ENCODE assay signal across 8 mouse cellular contexts in the genomic region with DNA sequence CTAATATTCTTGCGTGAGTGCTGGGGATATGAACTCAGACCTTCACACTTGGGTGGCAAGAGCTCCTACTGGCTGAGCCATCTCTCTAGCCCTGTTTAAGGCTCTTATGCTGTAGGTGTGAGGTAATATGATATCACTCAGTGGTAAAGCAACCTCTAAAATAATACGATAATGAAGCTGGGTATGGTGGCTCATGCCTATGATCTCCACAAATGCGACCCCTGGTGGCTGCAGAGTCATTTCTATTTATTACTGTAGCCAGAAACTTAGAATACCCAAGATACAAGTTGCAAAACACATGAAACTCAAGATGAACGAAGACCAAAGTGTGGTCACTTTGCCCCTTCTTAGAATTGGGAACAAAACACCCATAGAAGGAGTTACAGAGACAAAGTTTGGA. TPM values are rescaled to one million over a fixed set of nuclear protein-coding genes. Genes with fewer than 3 reads are reported as not detected.
DNase-seq lines count a peak whose midpoint lies in the region; ATAC-seq and TF ChIP-seq lines count a peak whose summit lies in the region.
"Not testable (repeated sequence)": the region's sequence is repeated elsewhere in the genome, so short reads cannot be mapped to it uniquely, and the experiment has no call there.

No protein-coding gene starts in this region.

- H3K4me1 ChIP-seq in MEL (ENCODE audit: control insufficient read depth in 1 of 2, insufficient read depth in 2 of 2, low read length in 2 of 2); hindbrain, postnatal 0 days (ENCODE audit: insufficient read depth, low read length): not testable (repeated sequence)

- not testable (repeated sequence) for H3K9me3 ChIP-seq in MEL (replicated peaks; ENCODE audit: insufficient read depth, low read length); hindbrain, postnatal 0 days (ENCODE audit: low read length)

- not testable (repeated sequence) for H3K9ac ChIP-seq in MEL (ENCODE audit: control insufficient read depth, low read depth, low read length, poor library complexity, severe bottlenecking); hindbrain, postnatal 0 days (replicated peaks; ENCODE audit: low read length)

- not testable (repeated sequence) for H3K27me3 ChIP-seq in MEL (ENCODE audit: control insufficient read depth in 1 of 2, insufficient read depth in 2 of 2, low read length in 2 of 2); hindbrain, postnatal 0 days (ENCODE audit: insufficient read depth, low read length)

- TF ChIP-seq CTCF in MEL (IDR thresholded peaks at IDR 0.05 in 2 of 3, conservative IDR thresholded peaks at IDR 0.05 in 1 of 3; ENCODE audit: control insufficient read depth in 1 of 3, insufficient read depth in 1 of 3, low read depth in 2 of 3, low read length in 3 of 3, poor library complexity in 1 of 3, severe bottlenecking in 1 of 3), result peak; percentile 49 to 61 (median 54); a peak in 5 of 6 replicates
- peak; percentile 53 for TF ChIP-seq CTCF in hindbrain, postnatal 0 days (IDR thresholded peaks at IDR 0.05; ENCODE audit: low read depth)
- peak; percentile 38 for TF ChIP-seq CTCF in left cerebral cortex, adult 2 months (IDR thresholded peaks at IDR 0.05)

- peak; percentile 76 for DNase-seq in MEL (ENCODE audit: low read depth, low spot score)
- DNase-seq in brain, adult 2 months (ENCODE audit: low read depth, low spot score), result peak; percentile 42
- peak; percentile 49 for DNase-seq in hindbrain, postnatal 0 days (ENCODE audit: low spot score)
- DNase-seq in left cerebral cortex, adult 2 months (ENCODE audit: extremely low spot score in 1 of 2, low spot score in 2 of 2), result not testable (repeated sequence)
- DNase-seq in lung, postnatal 14 days, result peak; percentile 51
- DNase-seq in spleen, adult 12 weeks (ENCODE audit: low spot score), result peak; percentile 13
- peak; percentile 14 for DNase-seq in urinary bladder, postnatal 14 days (ENCODE audit: low spot score)

- TF ChIP-seq RAD21 in MEL (IDR thresholded peaks at IDR 0.05; ENCODE audit: low read depth, low read length), result peak; percentile 25

- WGBS in hindbrain, postnatal 0 days, result 53% methylated on average over 4 of the region's 4 CpGs

- not testable (repeated sequence) for TF ChIP-seq POLR2A in MEL (IDR thresholded peaks at IDR 0.05; ENCODE audit: control insufficient read depth in 1 of 2, insufficient read depth in 1 of 2, low read depth in 1 of 2, low read length in 2 of 2, poor library complexity in 1 of 2)

- ATAC-seq in erythroid progenitor cell, adult 5-6 weeks (replicated peaks; ENCODE audit: low FRiP score, poor library complexity, severe bottlenecking), result 0 out of 2 replicates have a peak, but pooled peaks have one; percentile 45
- ATAC-seq in hindbrain, postnatal 0 days, result not testable (repeated sequence)

- H3K79me2 ChIP-seq in MEL (ENCODE audit: control insufficient read depth, insufficient read depth, low read length, poor library complexity), result not testable (repeated sequence)

- H3K4me2 ChIP-seq in hindbrain, postnatal 0 days (ENCODE audit: low read depth, low read length), result not testable (repeated sequence)

- intact Hi-C loops in left cerebral cortex, adult 2 months (cut with DNase I), result not testable (repeated sequence)

- TF ChIP-seq EP300 in MEL (IDR thresholded peaks at IDR 0.05; ENCODE audit: low read depth in 1 of 2, low read length in 2 of 2), result not testable (repeated sequence)

- not testable (repeated sequence) for H3K27ac ChIP-seq in MEL (ENCODE audit: control insufficient read depth, low read depth, low read length); hindbrain, postnatal 0 days; left cerebral cortex, adult 2 months

- H3K36me3 ChIP-seq in MEL (ENCODE audit: control insufficient read depth in 1 of 2, insufficient read depth in 2 of 2, low read length in 2 of 2); hindbrain, postnatal 0 days (ENCODE audit: insufficient read depth, low read length): not testable (repeated sequence)

- not testable (repeated sequence) for H3K4me3 ChIP-seq in MEL (ENCODE audit: control insufficient read depth in 1 of 2, insufficient read depth in 1 of 2, low read depth in 2 of 2, low read length in 2 of 2); hindbrain, postnatal 0 days (ENCODE audit: low read length); left cerebral cortex, adult 2 months

TF ChIP-seq in MEL, 35 proteins besides CTCF, POLR2A, EP300 and RAD21:
- TF ChIP-seq SMC3 (IDR thresholded peaks at IDR 0.05; ENCODE audit: low read depth, low read length), result peak; percentile 63

RNA-seq across cellular contexts. Expression of a gene that starts 5.0 kb away (rescaled TPM):
- total RNA-seq in MEL (2012; rRNA removed), result 0.10 and 0.50 TPM in 2 replicates
- under 1 TPM in 1 of 2 experiments, not detected in 1; 0.95 TPM for polyA plus RNA-seq in MEL (2012; ENCODE audit: insufficient read depth in 1 of 2, insufficient read length in 2 of 2, low read depth in 1 of 2, low replicate concordance in 2 of 2, missing spikeins in 1 of 2)
- 7.2 TPM in 1 of 2 replicates, not detected in the other for total RNA-seq in erythroid progenitor cell, adult 5-6 weeks (2015; ENCODE audit: low replicate concordance)
- 8.1 and 38.3 TPM in 2 replicates for total RNA-seq in erythroid progenitor cell, adult 5-6 weeks (2017; ENCODE audit: low replicate concordance)
- total RNA-seq in hindbrain, postnatal 0 days (2014; rRNA removed), result 0.47 and 1.1 TPM in 2 replicates
- polyA plus RNA-seq in hindbrain, postnatal 0 days (2015; fragmentation: Nextera tagmentation; extraction: Ambion mirVana), result 2.0 and 2.5 TPM in 2 replicates
- 10 to 100 TPM; 10.3 to 11.8 TPM for total RNA-seq in left cerebral cortex, adult 2 months (2021)
